Mouse (Mus musculus): ENCODE results near the gene Pctp.

DNA sequence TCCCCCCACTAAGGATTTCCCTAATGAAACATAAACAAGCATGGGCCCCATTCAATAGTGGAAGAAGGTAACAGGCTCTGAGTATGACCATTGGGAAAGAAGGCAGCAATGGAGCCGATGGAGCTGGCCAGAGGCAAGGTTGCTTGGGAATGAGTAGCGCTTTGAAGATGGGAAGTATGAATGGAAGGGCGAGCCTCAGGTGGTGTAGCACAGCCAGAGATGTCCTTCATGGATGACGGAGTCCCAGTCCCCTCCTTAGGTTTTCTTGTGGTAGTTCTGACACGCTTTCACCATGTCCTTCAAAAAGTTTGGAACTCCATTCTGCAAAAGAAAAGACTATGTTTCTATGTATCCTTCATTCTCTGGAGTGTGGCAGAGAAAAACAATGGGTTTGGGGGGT is 18.3 kb downstream of the Pctp start:
- TF ChIP-seq CTCF (IDR thresholded peaks at IDR 0.05; ENCODE audit: low read depth, low read length) = no peak
- no peak for TF ChIP-seq POLR2A (IDR thresholded peaks at IDR 0.05; ENCODE audit: insufficient read depth, low read length)
- no peak for TF ChIP-seq EP300 (IDR thresholded peaks at IDR 0.05; ENCODE audit: insufficient read depth, low read depth, low read length)
